Mouse (Mus musculus) E14TG2a.4 (cell line): ENCODE data around the gene Hydin.

ENCODE experiments used
- CTCF ChIP-seq: conservative IDR thresholded peaks from 2 replicates; pipeline ENCODE4 v1.5.1; 2014; ENCODE audit warnings: low read length
- POU5F1 ChIP-seq: IDR thresholded peaks from 2 replicates; pipeline ENCODE4 v1.6.1; 2014; ENCODE audit warnings: low read length, borderline replicate concordance

GRCm38 (mm10) chr8:110417801-110418200 is 151.0 kb downstream of the Hydin start:
- TF ChIP-seq CTCF (no peak), POU5F1 (no peak)
